Mouse (Mus musculus) mesoderm, embryonic 11.5 days (tissue): ENCODE data around the gene Rad9a.

Experiments used
- DNase-seq: peaks from one replicate; pipeline ENCODE4 v3.0.0-alpha.2; 2012; ENCODE audit warnings: low read depth, low spot score

Gene Rad9a

GRCm38 (mm10) chr19:4193129-4193528 lies 8.3 kb downstream of the Rad9a start:
- DNase-seq: no peak

- peak; percentile 43 for DNase-seq
Measured at GRCm38 (mm10) chr19:4192251-4192985, 9.0 kb downstream of the Rad9a start.

GRCm38 (mm10) chr19:4191528-4192250 lies 9.8 kb downstream of the Rad9a start, which contains the start of gene Ppp1ca:
Gene Ppp1ca (plus strand): TSS chr19:4192065.
- peak; percentile 96 for DNase-seq

- no peak for DNase-seq
Measured at GRCm38 (mm10) chr19:4190831-4191334, 10.6 kb downstream of the Rad9a start, which contains the start of gene Tbc1d10c. Gene Tbc1d10c (minus strand): TSS chr19:4191284.

GRCm38 (mm10) chr19:4189051-4189620 lies 12.3 kb downstream of the Rad9a start:
- DNase-seq: no peak

- DNase-seq: no peak
Measured at GRCm38 (mm10) chr19:4187303-4187702, 14.2 kb downstream of the Rad9a start.

GRCm38 (mm10) chr19:4184976-4185975 lies 16.2 kb downstream of the Rad9a start:
- no peak for DNase-seq

GRCm38 (mm10) chr19:4183689-4184088 lies 17.8 kb downstream of the Rad9a start:
- DNase-seq: no peak

- peak; percentile 63 for DNase-seq
Measured at GRCm38 (mm10) chr19:4181892-4182291, 19.6 kb downstream of the Rad9a start.

GRCm38 (mm10) chr19:4180411-4180810 lies 21.1 kb downstream of the Rad9a start:
- DNase-seq: no peak

GRCm38 (mm10) chr19:4175368-4175947 lies 26.0 kb downstream of the Rad9a start, which contains the start of gene Carns1:
Gene Carns1 (minus strand): TSS chr19:4175479.
- DNase-seq: peak; percentile 31

GRCm38 (mm10) chr19:4172925-4173324 lies 28.5 kb downstream of the Rad9a start:
- DNase-seq: no peak

- DNase-seq: no peak
Measured at GRCm38 (mm10) chr19:4171393-4172290, 29.8 kb downstream of the Rad9a start.

- no peak for DNase-seq
Measured at GRCm38 (mm10) chr19:4170723-4171392, 30.6 kb downstream of the Rad9a start.

GRCm38 (mm10) chr19:4169810-4170209 lies 31.7 kb downstream of the Rad9a start:
- DNase-seq: no peak

GRCm38 (mm10) chr19:4169378-4169784 lies 32.1 kb downstream of the Rad9a start:
- peak; percentile 99 for DNase-seq

- no peak for DNase-seq
Measured at GRCm38 (mm10) chr19:4166678-4167476, 34.6 kb downstream of the Rad9a start.

- DNase-seq: no peak
Measured at GRCm38 (mm10) chr19:4164721-4165120, 36.7 kb downstream of the Rad9a start.
